Mouse (Mus musculus) E14TG2a.4 (cell line): ENCODE results near the gene Ndufa8.

Experiments
- CTCF ChIP-seq: conservative IDR thresholded peaks from 2 replicates; pipeline ENCODE4 v1.5.1; 2014; ENCODE audit warnings: low read length
- POU5F1 ChIP-seq: IDR thresholded peaks from 2 replicates; pipeline ENCODE4 v1.6.1; 2014; ENCODE audit warnings: low read length, borderline replicate concordance

- TF ChIP-seq CTCF (no peak), POU5F1 (no peak)
These were observed 9.8 kb downstream of the Ndufa8 start for GRCm38 (mm10) chr2:36039297-36039985.
